Mouse (Mus musculus): Measurements from ENCODE around the gene Fam241a.
A peak's percentile ranks its signal among the peaks of the same experiment; 100 is the strongest.

Gene Fam241a

DNA sequence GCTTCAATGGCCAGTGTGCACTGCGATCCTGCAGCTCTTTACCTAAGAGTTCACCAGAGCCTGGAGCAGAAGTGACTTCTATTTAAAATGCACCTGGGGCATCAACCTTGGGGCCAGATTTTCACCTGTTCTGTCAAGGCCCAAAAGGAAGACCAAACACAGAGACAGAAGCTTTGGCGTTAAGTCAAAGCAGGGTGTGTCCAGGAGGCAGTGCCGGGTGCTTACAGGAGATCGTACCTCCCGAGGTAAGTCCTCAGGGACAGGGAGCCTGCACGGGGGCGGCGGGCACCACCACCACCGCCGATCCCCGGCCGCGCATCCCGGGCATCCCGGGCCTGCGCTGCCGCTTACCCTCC lies 59.3 kb downstream of the Fam241a start:
- DNase-seq (ENCODE audit: low spot score in 2 of 2), result no peak

- DNase-seq (ENCODE audit: low spot score in 2 of 2), result no peak
Measured at GRCm38 (mm10) chr3:127835594-127835993, 60.5 kb downstream of the Fam241a start.

DNA sequence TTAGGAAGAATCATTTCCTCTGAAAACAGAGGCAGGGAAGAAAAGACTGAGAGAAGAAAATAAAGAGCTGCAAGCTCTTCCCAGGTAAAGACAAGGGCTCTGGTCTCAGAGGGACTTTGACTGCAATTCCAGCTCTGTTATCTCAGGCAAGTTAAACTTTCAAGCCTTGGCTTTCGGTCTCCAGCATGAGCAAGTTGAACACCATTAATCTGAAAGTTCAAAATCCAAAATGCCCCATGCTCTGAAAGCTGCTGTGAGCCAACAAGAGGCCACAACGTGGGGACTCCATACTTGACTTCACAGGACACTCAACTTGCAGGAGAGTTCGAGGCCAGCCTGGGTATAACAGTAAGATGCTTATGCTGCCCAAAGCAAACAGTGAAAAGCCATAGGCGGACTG lies 62.1 kb downstream of the Fam241a start:
- DNase-seq (ENCODE audit: low spot score in 2 of 2), result no peak

DNA sequence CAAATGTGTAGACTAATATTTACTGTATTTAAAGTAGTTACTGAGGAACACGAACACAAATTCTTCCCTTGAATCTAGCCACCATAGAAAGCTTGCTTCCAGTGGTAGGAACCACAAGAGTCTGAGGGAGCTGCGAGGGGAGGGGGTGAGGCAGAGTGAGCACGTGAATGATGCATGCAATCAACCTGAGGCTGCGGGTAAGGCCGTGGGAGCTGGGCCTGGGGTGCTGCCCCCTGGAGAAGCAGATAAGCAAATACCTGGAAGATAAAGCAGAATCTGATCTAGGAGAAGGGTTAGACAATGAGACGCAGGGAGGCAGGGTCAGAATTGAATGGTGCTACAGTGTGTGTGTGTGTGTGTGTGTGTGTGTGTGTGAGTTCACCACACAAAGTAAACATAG lies 65.0 kb downstream of the Fam241a start:
- DNase-seq (ENCODE audit: low spot score in 2 of 2), result no peak

DNA sequence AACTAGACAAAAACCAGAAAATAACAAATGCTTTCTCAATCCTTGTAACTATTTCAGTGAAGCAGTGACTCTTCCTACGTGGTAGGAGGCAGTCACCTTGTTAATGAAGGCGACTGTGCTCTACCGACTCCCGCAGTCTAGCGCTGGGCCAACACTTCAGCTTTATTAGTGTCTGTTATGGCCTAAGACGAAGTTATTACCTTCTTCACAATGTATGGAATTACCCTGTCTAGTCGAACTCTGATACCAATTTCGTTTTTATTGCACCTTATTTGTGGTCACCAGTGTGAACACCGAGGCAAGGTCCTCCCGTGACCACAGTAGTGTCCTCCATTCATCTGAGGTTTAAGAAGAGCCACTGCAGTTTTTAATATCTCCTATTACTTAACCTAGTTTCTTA lies 65.9 kb downstream of the Fam241a start:
- DNase-seq (ENCODE audit: low spot score in 2 of 2), result no peak

DNA sequence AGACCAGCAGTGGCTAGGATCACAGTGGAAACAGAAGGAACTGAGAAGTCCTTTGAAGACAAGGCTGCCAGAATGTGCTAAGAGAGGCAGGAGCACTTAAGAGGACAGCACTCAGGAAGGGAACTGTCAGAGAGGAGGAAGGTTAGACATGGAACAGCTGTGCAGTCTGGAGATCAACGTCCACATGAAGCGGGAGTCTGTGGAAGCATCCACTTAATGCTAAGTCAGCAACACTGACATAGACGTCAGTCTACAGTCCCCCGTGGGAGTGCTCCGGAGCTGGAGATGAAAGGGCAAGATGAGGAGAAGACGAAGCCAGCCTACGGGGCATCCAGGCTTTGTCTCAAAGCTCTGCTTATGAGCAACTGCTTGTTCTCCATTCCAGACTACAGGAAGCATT lies 69.0 kb downstream of the Fam241a start:
- no peak for DNase-seq (ENCODE audit: low spot score in 2 of 2)

DNA sequence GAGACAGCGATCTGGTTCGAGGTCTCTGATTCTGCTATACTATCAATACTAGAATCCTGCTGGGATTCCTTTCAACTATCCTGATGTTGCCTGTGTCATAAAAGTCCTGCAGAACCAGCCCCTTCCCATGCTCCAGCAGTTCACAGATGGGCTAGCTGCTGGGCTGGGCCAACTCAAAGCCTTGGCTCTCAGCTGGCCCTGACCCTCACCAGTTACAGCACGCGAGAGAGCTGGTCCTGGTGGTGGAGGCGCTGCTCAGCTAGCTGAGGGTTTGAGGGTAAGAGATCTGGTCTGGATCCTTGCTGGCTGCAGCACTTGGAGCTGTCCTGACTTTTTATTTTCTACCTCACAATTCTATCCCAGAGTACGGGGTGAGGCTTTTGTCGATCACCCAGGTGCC lies 69.6 kb downstream of the Fam241a start:
- DNase-seq (ENCODE audit: low spot score in 2 of 2), result no peak

DNA sequence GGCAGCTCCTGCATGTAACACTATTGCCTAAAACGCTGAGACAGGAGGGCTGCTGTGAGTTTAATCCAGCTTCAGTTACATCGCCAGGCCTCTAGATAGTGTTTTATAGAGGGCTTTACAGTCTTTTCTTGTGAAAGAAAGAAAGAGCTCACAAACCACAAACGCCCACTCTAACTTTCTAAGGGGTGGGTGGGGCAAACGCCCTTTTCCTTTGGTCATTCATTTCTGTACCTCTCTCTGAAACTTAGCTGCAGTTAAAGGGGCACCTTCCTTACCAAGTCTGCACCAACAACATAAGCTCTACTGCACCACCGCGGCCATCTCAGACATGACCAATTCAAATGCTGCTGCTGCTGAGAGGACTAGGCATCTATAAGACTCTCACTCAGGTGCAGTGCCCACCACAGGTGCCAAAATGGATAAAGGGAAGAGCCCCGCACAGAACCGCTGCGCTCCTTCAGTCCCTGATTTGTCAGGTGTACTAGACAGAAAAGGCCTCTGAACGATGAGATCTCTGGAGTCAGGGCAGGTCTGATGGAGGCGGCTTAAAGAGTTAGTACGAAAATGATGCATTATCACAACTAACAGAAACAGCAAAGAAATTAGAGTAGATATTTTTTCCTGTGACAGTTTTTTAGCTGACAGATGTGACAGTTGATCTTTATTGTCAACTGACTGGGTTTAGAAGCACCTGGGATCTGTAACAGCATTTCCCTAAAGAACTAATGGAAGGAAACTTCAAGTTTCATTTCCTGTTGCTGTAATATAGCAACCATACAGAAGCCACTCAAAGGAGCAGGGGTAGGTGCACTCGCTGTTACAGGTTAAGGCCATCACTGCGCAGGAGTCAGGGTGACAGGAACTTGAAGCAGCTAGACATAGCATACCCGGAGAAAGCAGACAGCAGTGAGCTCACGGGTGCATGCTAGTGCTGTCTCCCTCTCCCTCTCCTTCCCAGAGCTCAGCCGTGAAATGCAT lies 71.9 kb downstream of the Fam241a start:
- DNase-seq (ENCODE audit: low spot score in 2 of 2), result peak; percentile 65 to 69

GRCm38 (mm10) chr3:127821209-127821608 lies 74.9 kb downstream of the Fam241a start:
- DNase-seq (ENCODE audit: low spot score in 2 of 2), result no peak

DNA sequence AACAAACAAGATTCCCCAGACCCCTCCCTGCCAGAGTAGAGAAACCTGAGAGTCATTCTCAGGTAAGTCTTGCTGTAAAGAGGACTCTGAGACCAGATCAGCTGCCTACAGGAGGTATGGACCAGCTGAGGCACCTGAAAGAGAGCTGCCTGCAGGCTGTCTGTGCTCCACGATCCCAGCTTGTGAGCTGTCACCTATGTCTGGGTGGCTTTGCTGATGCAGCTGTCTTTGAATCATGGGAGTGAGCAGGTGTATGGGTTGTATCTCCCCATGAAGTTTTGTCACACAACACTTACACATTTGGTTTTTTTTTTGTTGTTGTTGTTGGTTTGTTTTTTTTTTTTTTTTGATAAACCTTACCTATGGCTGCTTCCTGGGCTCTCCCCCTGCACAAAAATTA lies 75.7 kb downstream of the Fam241a start:
- DNase-seq (ENCODE audit: low spot score in 2 of 2), result no peak

Data from spleen, postnatal 36 days (tissue).